Mouse (Mus musculus) heart, postnatal 0 days (tissue): ENCODE results near the gene Ptov1. TPM values are rescaled to one million over a fixed set of nuclear protein-coding genes. Genes with fewer than 3 reads are reported as not detected.

Experiments used
- ATAC-seq: fragments of 200-750 bp; cut with Nextera tagmentation; 2 replicates; pipeline ENCODE4 v1.8.0; 2017; ENCODE audit warnings: low read depth, moderate number of reproducible peaks, moderate library complexity; ENCODE audit not compliant: insufficient read depth
- DNase-seq: peaks from one replicate; pipeline ENCODE4 v3.0.0-alpha.2; 2016; ENCODE audit warnings: low spot score
- H3K27ac ChIP-seq: fragments of 300-500 bp; sonication (generic); 2 replicates; pipeline ENCODE4 v1.5.1; 2014; ENCODE audit warnings: low read depth, mild to moderate bottlenecking
- H3K27me3 ChIP-seq: fragments of 300-500 bp; sonication (generic); 2 replicates; pipeline ENCODE4 v1.6.1; 2014; ENCODE audit warnings: low read length, mixed read lengths; ENCODE audit not compliant: control insufficient read depth, insufficient read depth
- H3K36me3 ChIP-seq: fragments of 300-500 bp; sonication (generic); replicated peaks from 2 replicates; pipeline ENCODE4 v1.6.1; 2014; ENCODE audit warnings: low read length, mixed read lengths; ENCODE audit not compliant: control insufficient read depth, insufficient read depth
- H3K4me1 ChIP-seq: fragments of 300-500 bp; sonication (generic); 2 replicates; pipeline ENCODE4 v1.6.1; 2014; ENCODE audit warnings: antibody characterized with exemption; ENCODE audit not compliant: control insufficient read depth, insufficient read depth
- H3K4me2 ChIP-seq: fragments of 300-500 bp; sonication (generic); 2 replicates; pipeline ENCODE4 v1.6.1; 2014; ENCODE audit warnings: low read depth, mild to moderate bottlenecking, low read length, moderate library complexity
- H3K4me3 ChIP-seq: fragments of 300-500 bp; sonication (generic); 2 replicates; pipeline ENCODE4 v1.5.1; 2014; ENCODE audit warnings: low read depth, low read length
- H3K9ac ChIP-seq: fragments of 300-500 bp; sonication (generic); replicated peaks from 2 replicates; pipeline ENCODE4 v1.6.1; 2014; ENCODE audit warnings: low read depth, low read length, mixed read lengths
- H3K9me3 ChIP-seq: fragments of 300-500 bp; sonication (generic); replicated peaks from 2 replicates; pipeline ENCODE4 v1.6.1; 2016; ENCODE audit warnings: low read length; ENCODE audit not compliant: control insufficient read depth
- CTCF ChIP-seq: IDR thresholded peaks from 2 replicates; pipeline ENCODE4 v1.5.1; 2016; ENCODE audit warnings: antibody characterized with exemption, control low read depth, low read depth
- EP300 ChIP-seq: IDR thresholded peaks from 2 replicates; pipeline ENCODE4 v1.6.1; 2016; ENCODE audit warnings: antibody characterized with exemption, low read depth
- WGBS: fragments of 180-500 bp; shearing (Covaris S2); extraction: QIAGEN DNeasy Blood & Tissue Kit; methylation state at CpG from one replicate; pipeline ENCODE4 v1.1.7; 2014; 5-methylcytosine and 5-hydroxymethylcytosine counted together
- polyA plus RNA-seq: library from polyadenylated mRNA; unstranded; fragments of >200 nt; fragmentation: Nextera tagmentation; extraction: Ambion mirVana; gene quantifications from 2 replicates; pipeline ENCODE4 v1.2.1, GENCODE M21; 2015
- total RNA-seq: library from RNA; depleted of rRNA; stranded (reverse); fragments of >200 nt; gene quantifications from 2 replicates; pipeline ENCODE4 v1.2.3, GENCODE M21; 2014; ENCODE audit warnings: low replicate concordance

The Ptov1 gene
- total and polyA plus RNA-seq, 2 experiments from 2014 or later: 248 to 335 TPM

DNA sequence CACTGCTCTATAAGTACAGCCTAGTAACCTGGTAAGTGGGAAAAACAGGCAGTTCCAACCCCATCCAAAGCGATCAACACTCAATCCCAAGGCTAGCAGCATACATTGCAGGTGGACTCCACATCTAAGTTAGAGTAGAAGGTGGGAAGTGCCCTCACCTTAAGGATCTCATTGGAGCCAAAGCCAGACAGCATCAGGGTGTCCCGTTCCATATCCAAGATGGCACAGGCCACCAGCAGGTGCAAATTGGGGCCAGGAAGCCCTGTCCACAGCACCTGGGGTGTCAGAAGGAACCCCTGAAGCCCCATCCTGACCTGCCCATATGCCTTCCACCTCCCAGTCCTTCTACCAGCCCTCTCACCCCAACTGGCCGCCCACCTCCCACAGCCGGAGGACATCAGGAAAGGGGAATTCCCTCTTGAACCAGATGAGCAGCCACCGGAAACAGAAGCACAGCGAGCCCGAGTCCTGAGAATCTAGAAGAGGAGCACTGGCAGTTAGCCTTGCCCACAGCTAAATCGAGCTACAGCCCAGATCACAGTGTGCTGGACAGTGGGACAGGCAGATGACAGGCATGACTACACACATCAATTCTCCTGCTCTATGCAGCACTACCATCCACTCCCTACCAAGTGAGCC is 27.6 kb downstream of the Ptov1 start:
- Histone ChIP-seq H3K4me2 (no peak overlapping the region), H3K27ac (no peak overlapping the region), H3K27me3 (peaks cover 5% of the 10 kb centered on the region; the same call in 1 of the 2 replicates), H3K36me3 (peaks cover 62% of the 10 kb centered on the region), H3K4me1 (peaks cover 11% of the 10 kb centered on the region), H3K9me3 (no peaks in the 10 kb centered on the region), H3K4me3 (no peak overlapping the region), H3K9ac (no peak overlapping the region)
- 82% methylated on average over 8 of the region's 8 CpGs for WGBS
- no peak for ATAC-seq
- TF ChIP-seq CTCF: no peak
- TF ChIP-seq EP300: no peak
- DNase-seq: no peak

DNA sequence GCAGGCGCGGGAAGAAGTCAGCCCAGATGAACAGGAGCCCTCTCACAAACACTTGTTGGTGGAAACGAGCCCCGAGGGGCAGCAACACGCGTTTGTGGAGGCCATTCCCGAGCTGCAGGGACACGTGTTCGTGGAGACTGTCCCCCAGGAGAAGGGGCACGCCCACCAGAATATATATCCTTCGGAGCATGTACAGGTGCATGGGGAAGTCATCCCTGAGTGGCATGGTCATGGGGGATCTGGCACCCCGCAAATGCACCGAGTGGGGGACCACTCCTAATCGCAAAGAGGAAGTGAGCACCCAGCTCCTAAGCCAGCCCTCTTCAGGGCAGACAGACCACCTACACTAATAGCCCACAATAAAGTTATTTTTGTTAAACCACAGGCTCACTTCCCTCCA is 29.2 kb downstream of the Ptov1 start:
- H3K9me3 ChIP-seq: no peaks in the 10 kb centered on the region
- ATAC-seq: no peak
- no peak overlapping the region for H3K9ac ChIP-seq
- no peak overlapping the region for H3K4me3 ChIP-seq
- DNase-seq: no peak
- WGBS: 61% methylated on average over 14 of the region's 14 CpGs
- no peak overlapping the region for H3K4me2 ChIP-seq
- peaks cover 47% of the 10 kb centered on the region for H3K36me3 ChIP-seq
- H3K27me3 ChIP-seq: peaks cover 5% of the 10 kb centered on the region; the same call in 1 of the 2 replicates
- no peak overlapping the region for H3K27ac ChIP-seq
- H3K4me1 ChIP-seq: peaks cover 20% of the 10 kb centered on the region
- TF ChIP-seq EP300 (no peak), CTCF (no peak)

DNA sequence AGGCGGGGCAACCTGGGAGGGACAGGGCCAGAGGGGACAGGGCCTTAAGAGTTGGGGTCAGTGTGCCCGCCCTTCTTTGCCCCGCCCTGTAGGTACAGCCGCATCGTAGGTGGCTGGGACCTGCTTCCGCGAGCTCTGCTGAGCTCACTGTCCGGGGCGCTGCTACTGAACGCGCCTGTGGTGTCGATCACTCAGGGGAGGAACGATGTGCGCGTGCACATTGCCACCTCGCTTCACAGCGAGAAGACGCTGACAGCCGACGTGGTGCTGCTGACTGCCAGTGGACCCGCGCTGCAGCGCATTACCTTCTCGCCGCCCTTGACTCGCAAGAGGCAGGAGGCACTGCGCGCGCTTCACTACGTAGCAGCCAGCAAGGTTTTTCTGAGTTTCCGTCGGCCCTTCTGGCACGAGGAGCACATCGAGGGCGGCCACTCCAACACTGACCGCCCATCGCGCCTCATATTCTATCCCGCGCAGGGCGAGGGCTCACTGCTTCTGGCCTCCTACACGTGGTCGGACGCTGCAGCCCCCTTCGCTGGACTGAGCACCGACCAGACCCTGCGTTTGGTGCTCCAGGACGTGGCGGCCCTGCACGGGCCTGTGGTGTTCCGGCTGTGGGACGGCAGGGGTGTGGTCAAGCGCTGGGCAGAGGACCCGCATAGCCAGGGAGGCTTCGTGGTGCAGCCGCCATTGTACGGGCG is 29.9 kb downstream of the Ptov1 start:
- H3K9me3 ChIP-seq: no peaks in the 10 kb centered on the region
- H3K4me2 ChIP-seq: peak overlapping the region; percentile 58
- no peak for TF ChIP-seq CTCF
- peak; percentile 58; the same call in 1 of the 2 replicates for TF ChIP-seq EP300
- H3K27ac ChIP-seq: no peak overlapping the region
- peak overlapping the region; percentile 28 for H3K4me3 ChIP-seq
- 0 out of 2 replicates have a peak overlapping the region, but pooled peaks have one; percentile 4 for H3K9ac ChIP-seq
- WGBS: 2% methylated on average over 57 of the region's 58 CpGs
- peaks cover 39% of the 10 kb centered on the region for H3K36me3 ChIP-seq
- peaks cover 5% of the 10 kb centered on the region; the same call in 1 of the 2 replicates for H3K27me3 ChIP-seq
- DNase-seq (peak; percentile 58), ATAC-seq (peak; percentile 54)
- peaks cover 20% of the 10 kb centered on the region for H3K4me1 ChIP-seq

DNA sequence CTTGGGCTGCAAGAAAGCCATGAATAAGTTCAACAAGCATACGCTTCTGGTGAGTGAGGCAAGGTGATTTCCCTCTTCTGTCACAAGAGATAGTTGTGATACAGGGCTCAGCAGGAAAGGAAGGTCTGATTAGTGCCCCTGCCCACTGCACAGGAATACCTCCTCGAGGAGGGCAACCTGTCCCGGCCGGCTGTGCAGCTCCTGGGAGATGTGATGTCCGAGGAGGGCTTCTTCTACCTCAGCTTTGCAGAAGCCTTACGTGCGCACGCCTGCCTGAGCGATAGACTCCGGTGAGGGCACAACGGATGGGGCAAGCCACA is 30.5 kb downstream of the Ptov1 start:
- Histone ChIP-seq H3K9ac (no peak overlapping the region), H3K27me3 (peaks cover 5% of the 10 kb centered on the region; the same call in 1 of the 2 replicates), H3K27ac (no peak overlapping the region), H3K4me3 (peak overlapping the region; percentile 28), H3K9me3 (no peaks in the 10 kb centered on the region), H3K4me2 (peak overlapping the region; percentile 58), H3K36me3 (peaks cover 34% of the 10 kb centered on the region), H3K4me1 (peaks cover 20% of the 10 kb centered on the region)
- WGBS: 32% methylated on average over 11 of the region's 11 CpGs
- TF ChIP-seq CTCF (no peak), EP300 (no peak)
- ATAC-seq (no peak), DNase-seq (no peak)

DNA sequence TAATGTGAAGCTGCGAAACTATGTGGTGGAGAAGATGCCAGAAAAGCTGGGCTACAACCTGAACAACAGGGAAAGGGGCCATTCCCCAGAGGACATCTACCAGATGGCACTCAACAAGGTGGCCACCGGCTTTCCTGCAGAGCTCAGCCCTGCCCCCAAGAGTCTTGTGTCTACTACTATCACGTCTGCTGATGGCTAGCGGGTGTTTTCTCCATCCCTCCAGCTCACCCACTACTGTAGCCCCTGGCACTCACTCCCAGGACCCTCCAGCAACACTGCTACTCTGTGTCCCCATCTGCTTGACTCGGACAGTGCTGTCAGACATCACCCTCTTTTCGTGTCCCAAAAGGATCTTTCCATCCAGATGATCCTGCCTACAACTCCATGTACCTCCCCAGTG is 31.5 kb downstream of the Ptov1 start:
- ATAC-seq (no peak), DNase-seq (no peak)
- Histone ChIP-seq H3K36me3 (peaks cover 23% of the 10 kb centered on the region), H3K4me2 (no peak overlapping the region), H3K9me3 (no peaks in the 10 kb centered on the region), H3K27me3 (peaks cover 5% of the 10 kb centered on the region; the same call in 1 of the 2 replicates), H3K27ac (no peak overlapping the region), H3K4me3 (no peak overlapping the region), H3K9ac (no peak overlapping the region), H3K4me1 (peaks cover 20% of the 10 kb centered on the region)
- WGBS: 82% methylated on average over 6 of the region's 6 CpGs
- no peak for TF ChIP-seq CTCF
- TF ChIP-seq EP300: no peak
